Mouse (Mus musculus): ENCODE measurements at regions not wholly inside any gene's neighbourhood (a gene's known extent, or its start where the extent isn't known, plus 50 kb on each side); places are given as distances from the start of the nearest gene placed in this dataset.
"Not testable (repeated sequence)": the region's sequence is repeated elsewhere in the genome, so short reads cannot be mapped to it uniquely, and the experiment has no call there.

GRCm38 (mm10) chr17:16571403-16571802, 492.5 kb upstream of the Zfp960 start:
- DNase-seq, result peak; percentile 20

GRCm38 (mm10) chr17:16588791-16589190, 475.1 kb upstream of the Zfp960 start:
- no peak for DNase-seq

DNA sequence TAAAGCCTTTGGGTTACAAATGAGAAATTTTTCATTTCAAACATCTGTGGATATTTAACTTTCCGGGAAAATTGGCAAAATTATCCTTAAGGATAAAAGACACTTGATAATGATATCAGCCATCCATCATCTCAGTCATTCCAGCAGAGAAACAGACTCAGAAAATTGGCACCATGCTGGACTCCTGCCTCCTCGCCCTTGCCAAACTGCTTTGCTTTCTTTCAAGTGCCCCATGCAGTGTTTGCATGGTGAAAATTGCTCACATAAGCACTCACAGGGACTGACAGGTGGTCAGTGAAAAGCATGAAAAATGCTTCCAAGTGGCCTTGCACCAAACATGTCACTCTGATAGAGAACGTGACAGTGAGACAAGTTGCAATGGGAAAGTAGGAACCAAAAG, 464.2 kb upstream of the Zfp960 start:
- no peak for DNase-seq

DNA sequence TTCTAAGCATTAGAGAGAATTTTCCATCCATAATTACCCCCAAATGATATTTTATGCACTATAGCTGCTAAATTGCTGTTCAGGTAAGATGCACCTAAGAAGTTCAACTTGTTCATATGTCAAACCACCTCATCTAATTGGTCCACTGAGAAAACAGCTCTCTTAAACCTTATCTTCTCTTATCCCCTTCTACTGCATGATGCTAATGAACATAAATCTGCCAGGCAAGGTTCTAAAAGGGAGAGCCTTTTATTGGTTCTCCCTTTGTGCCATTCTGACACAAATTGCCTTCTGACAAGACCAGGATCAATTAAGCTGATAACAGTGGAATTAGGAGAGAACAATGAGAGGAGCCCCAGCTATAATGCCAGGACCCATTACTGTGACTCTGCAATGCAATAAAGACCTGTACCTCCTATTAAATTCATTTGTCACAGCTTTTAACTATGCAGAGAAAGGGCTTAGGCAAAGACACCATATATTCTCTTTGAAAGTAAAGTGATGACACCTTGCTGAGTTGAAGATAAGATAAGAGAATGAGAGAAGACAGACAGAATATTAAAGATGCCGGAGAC, 451.4 kb upstream of the Zfp960 start:
- no peak for DNase-seq

GRCm38 (mm10) chr17:16621931-16622556, 441.9 kb upstream of the Zfp960 start:
- DNase-seq, result no peak

GRCm38 (mm10) chr17:16629854-16630253, 434.1 kb upstream of the Zfp960 start:
- DNase-seq, result no peak

DNA sequence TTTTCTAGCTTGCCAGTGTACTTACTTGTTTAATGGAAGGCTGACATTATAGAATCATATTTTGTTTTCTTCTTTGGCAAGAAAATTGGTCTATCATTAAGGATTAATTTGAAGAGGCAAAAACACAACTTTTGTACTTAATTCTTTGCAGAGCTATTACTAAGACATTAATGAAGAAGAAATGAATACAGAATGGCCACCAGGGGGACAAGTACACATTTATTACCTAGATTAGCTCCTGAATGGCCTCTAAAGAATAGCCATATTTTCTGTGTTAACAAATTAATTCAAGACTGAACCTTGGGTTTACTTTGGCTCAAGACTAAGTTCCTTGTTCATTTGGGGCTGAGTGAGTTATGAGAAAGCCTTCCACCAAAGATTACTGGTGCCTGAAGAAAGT, 430.5 kb upstream of the Zfp960 start:
- peak; percentile 2 for DNase-seq

- DNase-seq, result no peak
Measured at GRCm38 (mm10) chr17:16637463-16637862, 426.4 kb upstream of the Zfp960 start.

DNA sequence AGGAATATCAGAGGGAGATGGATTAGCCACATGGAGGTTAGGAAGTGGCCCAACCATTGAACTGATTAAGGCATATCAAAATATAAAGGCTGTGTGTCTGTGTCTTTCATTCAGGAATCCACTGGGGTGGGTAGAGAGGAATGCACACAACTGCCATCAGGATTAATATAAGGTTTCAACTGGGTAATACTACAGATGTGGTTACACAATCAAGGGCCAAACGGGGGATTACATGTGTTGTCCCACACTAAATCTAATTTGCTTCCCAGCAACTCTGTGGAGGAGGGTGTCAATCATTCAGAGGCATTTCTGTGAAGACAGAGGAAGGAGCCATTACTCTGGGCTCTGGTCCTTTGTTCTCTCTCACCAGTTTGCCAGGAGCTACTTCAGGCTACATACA, 416.0 kb upstream of the Zfp960 start:
- no peak for DNase-seq

GRCm38 (mm10) chr17:16665253-16665652, 398.7 kb upstream of the Zfp960 start:
- no peak for DNase-seq

- no peak for DNase-seq
Measured at GRCm38 (mm10) chr17:16667606-16668005, 396.3 kb upstream of the Zfp960 start.

GRCm38 (mm10) chr17:16704199-16704598, 359.7 kb upstream of the Zfp960 start:
- DNase-seq, result no peak

DNA sequence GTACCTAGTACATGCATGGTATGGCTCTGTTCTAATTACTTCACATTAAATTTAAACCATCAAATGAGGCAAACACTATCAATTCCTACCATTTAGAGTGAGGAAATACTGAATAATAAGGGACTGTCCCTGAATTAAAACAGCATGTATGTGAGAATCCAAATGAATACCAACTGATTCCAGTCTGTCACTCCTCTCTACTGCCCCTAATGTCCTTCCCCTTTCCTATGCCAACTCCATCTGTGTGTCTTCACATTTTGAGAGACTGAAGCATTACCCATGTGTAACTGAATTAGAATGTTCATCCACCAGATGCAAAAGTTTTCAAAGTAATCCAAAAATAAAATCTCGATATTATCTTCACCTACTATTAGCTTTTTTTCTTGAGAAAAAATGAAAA, 358.0 kb upstream of the Zfp960 start:
- no peak for DNase-seq

- DNase-seq, result no peak
Measured at GRCm38 (mm10) chr17:16726904-16727303, 337.0 kb upstream of the Zfp960 start.

- peak; percentile 1 for DNase-seq
Measured at GRCm38 (mm10) chr17:16753090-16753489, 310.8 kb upstream of the Zfp960 start.

DNA sequence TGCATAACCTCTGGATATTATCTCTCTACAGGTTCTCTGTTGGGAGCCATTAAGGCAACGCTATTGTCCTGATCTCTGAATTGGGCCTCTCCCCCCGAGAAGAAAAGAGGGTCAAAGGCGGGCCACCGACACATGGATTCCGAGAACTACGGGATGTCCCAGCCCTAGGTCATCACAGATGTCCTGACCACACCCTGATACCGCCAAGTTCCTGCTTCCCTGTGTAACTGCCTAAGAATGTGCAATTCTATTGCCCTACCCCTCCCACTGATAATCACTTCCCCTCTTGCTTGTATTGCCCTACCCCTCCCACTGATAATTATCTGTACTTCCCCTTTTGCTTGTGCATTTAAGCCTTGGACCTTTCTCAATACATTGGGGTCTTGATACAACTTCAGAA, 293.3 kb upstream of the Zfp960 start:
- DNase-seq, result not testable (repeated sequence)

- no peak for DNase-seq
Measured at GRCm38 (mm10) chr17:16798316-16798715, 265.6 kb upstream of the Zfp960 start.

- no peak for DNase-seq
Measured at GRCm38 (mm10) chr17:16804986-16805385, 258.9 kb upstream of the Zfp960 start.

DNA sequence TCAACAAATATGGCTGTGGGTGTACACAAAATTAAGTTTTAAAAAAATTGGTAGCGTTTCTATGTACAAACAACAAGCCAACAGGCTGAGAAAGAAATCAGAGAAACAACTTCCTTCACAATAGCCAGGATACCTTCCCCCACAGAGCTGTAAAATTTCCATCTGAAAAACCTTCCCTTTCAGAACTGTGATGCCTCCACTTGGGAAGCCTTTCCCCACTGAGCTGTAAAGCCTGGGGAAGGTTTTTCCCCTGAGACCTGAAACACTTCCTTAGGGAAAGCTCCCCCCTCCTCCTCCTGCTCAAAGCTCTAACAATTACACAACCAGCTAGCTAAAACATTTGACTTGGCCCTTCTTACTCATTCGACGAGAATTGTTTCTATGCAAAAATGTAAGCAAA, 245.5 kb upstream of the Zfp960 start:
- DNase-seq, result no peak

DNA sequence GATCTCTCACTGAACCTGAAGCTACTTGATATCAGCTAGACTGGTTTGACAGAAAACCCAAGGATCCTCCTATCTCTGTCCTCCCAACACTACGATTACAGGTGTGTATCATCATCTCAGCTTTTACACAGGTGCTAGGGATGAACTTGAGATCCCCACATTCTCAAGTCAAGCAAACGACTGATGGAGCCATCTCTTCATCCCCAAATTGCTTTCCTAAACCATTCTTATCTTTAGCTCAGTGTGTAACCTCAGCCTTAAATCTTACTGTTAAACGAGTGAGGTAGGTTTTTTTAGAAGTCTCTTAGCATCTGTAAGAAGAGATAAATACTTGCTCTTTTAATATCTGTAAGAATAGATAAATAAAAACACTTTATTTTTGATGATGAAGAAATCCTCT, 242.2 kb upstream of the Zfp960 start:
- no peak for DNase-seq

DNA sequence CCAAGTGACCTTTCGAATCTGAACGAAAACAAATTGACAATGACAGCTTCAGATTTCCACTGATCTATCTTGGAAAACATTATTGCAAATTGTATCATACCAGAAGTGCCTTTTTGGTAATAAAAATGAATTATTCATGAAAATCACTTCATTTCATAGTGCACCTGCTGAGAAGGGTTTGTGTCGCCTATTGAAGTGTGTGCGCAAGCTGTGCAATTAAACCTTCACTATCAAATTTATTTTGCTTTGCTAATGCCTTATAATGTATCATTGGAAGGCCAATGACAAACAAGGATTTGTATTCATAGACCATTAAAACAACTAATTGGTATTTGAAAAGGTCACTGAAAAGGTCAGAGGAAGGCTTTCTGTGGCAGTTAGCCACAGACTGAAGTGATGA, 224.8 kb upstream of the Zfp960 start:
- no peak for DNase-seq

DNA sequence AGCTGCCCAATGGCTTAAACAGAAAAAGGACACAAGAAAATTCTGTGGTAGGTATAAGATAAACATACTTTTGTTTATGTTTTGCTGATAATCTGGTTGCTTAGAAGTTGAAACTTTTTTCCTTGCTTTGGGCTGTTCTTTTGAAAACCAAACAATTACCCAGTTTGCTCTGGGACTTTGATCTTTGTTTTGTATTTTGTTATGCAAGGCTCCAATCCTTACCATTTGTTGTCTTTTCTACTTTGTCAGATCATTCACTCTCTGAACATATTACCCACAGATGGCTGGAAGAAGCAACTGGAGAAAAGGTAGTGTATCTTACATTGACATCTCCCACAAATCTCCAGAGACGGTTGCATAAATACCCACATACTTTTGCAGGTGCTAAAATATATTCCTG, 203.1 kb upstream of the Zfp960 start:
- no peak for DNase-seq

DNA sequence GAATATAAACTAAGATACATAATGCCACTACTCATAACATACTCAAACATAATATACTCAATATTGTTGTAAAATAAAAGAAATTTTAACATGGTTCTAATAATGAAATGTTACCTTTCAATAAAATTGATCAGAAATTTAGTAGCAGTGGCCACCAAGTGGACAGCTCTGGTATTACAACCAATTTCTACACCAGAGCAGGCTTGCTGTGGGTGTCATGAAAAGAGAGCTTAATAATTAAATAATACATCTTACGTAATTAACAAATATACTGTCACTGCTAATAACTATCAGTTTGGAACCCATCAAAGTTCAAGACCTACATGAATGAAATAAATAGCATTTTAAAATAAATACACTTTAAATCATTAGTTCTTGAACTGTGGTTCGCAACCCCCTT, 163.1 kb upstream of the Zfp960 start:
- DNase-seq, result peak; percentile 47

GRCm38 (mm10) chr17:16918191-16918590, 145.7 kb upstream of the Zfp960 start:
- DNase-seq, result no peak

GRCm38 (mm10) chr17:16926200-16926599, 137.7 kb upstream of the Zfp960 start:
- DNase-seq, result no peak
